Mouse (Mus musculus): ENCODE measurements around the gene Sprr2b. TPM values are rescaled to one million over a fixed set of nuclear protein-coding genes. Genes with fewer than 3 reads are reported as not detected.

Sprr2b gene
- polyA plus RNA-seq, 1 experiment = not detected

GRCm38 (mm10) chr3:92364887-92365286 lies 48.5 kb downstream of the Sprr2b start, which contains the start of gene Sprr2f:
Gene Sprr2f, plus strand, starts transcription at chr3:92365187.
- Histone ChIP-seq H3K4me3 (ENCODE audit: low read depth, low read length) (no peak within 1 kb of the TSS), H3K27ac (ENCODE audit: insufficient read depth, low read length) (no peak within 1 kb of the TSS), H3K36me3 (ENCODE audit: control insufficient read depth, insufficient read depth, low read length, poor library complexity, severe bottlenecking) (no peaks in the 10 kb centered on the region), H3K4me1 (ENCODE audit: control insufficient read depth, insufficient read depth, low read length) (no peaks in the 10 kb centered on the region), H3K9me3 (replicated peaks; ENCODE audit: control insufficient read depth, insufficient read depth, low read length, poor library complexity, severe bottlenecking) (no peaks in the 10 kb centered on the region), H3K27me3 (ENCODE audit: control insufficient read depth, insufficient read depth, low read length, poor library complexity, severe bottlenecking) (no peaks in the 10 kb centered on the region), H3K9ac (ENCODE audit: low read depth, poor library complexity, severe bottlenecking) (no peak within 1 kb of the TSS)
- no peak for TF ChIP-seq POLR2A (IDR thresholded peaks at IDR 0.05; ENCODE audit: insufficient read depth, low read length)
- TF ChIP-seq EP300 (IDR thresholded peaks at IDR 0.05; ENCODE audit: insufficient read depth, low read depth, low read length) = no peak

Other genes starting within 250 kb of the Sprr2b start
- gene Lor, start 233.5 kb upstream of the Sprr2b start, polyA plus RNA-seq (2011; ENCODE audit: insufficient read depth, insufficient read length, low read depth, missing spikeins) = 0.34 and 0.38 TPM in 2 replicates
- not detected in 2 replicates for gene Prr9, start 192.7 kb upstream of the Sprr2b start, polyA plus RNA-seq (2011; ENCODE audit: insufficient read depth, insufficient read length, low read depth, missing spikeins)
- gene Lelp1, start 173.9 kb upstream of the Sprr2b start, polyA plus RNA-seq (2011; ENCODE audit: insufficient read depth, insufficient read length, low read depth, missing spikeins) = not detected in 2 replicates
- 1.4 and 1.7 TPM in 2 replicates for gene Sprr2a1, start 100.8 kb upstream of the Sprr2b start, polyA plus RNA-seq (2011; ENCODE audit: insufficient read depth, insufficient read length, low read depth, missing spikeins)
- 133 and 151 TPM in 2 replicates for gene Sprr2a2, start 100.7 kb upstream of the Sprr2b start, polyA plus RNA-seq (2011; ENCODE audit: insufficient read depth, insufficient read length, low read depth, missing spikeins)
- gene Sprr2a3, start 31.2 kb upstream of the Sprr2b start, polyA plus RNA-seq (2011; ENCODE audit: insufficient read depth, insufficient read length, low read depth, missing spikeins) = 36.5 and 39.1 TPM in 2 replicates
- not detected in 2 replicates for gene Sprr2d, start 22.5 kb downstream of the Sprr2b start, polyA plus RNA-seq (2011; ENCODE audit: insufficient read depth, insufficient read length, low read depth, missing spikeins)
- not detected in 2 replicates for gene Sprr2e, start 35.5 kb downstream of the Sprr2b start, polyA plus RNA-seq (2011; ENCODE audit: insufficient read depth, insufficient read length, low read depth, missing spikeins)
- gene Sprr2f, start 48.6 kb downstream of the Sprr2b start, polyA plus RNA-seq (2011; ENCODE audit: insufficient read depth, insufficient read length, low read depth, missing spikeins) = not detected in 2 replicates
- gene Sprr2h, start 69.1 kb downstream of the Sprr2b start, polyA plus RNA-seq (2011; ENCODE audit: insufficient read depth, insufficient read length, low read depth, missing spikeins) = not detected in 2 replicates
- gene Sprr2i, start 91.4 kb downstream of the Sprr2b start, polyA plus RNA-seq (2011; ENCODE audit: insufficient read depth, insufficient read length, low read depth, missing spikeins) = not detected in 2 replicates
- gene Sprr2j-ps, start 101.5 kb downstream of the Sprr2b start, polyA plus RNA-seq (2011; ENCODE audit: insufficient read depth, insufficient read length, low read depth, missing spikeins) = not detected in 2 replicates
- 41.5 and 42.0 TPM in 2 replicates for gene Gm9774, start 112.8 kb downstream of the Sprr2b start, polyA plus RNA-seq (2011; ENCODE audit: insufficient read depth, insufficient read length, low read depth, missing spikeins)
- not detected in 2 replicates for gene Sprr2k, start 116.0 kb downstream of the Sprr2b start, polyA plus RNA-seq (2011; ENCODE audit: insufficient read depth, insufficient read length, low read depth, missing spikeins)
- gene Sprr1b, start 122.2 kb downstream of the Sprr2b start, polyA plus RNA-seq (2011; ENCODE audit: insufficient read depth, insufficient read length, low read depth, missing spikeins) = not detected in 2 replicates
- gene Sprr3, start 142.1 kb downstream of the Sprr2b start, polyA plus RNA-seq (2011; ENCODE audit: insufficient read depth, insufficient read length, low read depth, missing spikeins) = not detected in 2 replicates
- gene Sprr1a, start 169.3 kb downstream of the Sprr2b start, polyA plus RNA-seq (2011; ENCODE audit: insufficient read depth, insufficient read length, low read depth, missing spikeins) = 1.5 TPM in 1 of 2 replicates, not detected in the other
- not detected in 2 replicates for gene Sprr4, start 183.9 kb downstream of the Sprr2b start, polyA plus RNA-seq (2011; ENCODE audit: insufficient read depth, insufficient read length, low read depth, missing spikeins)
- not detected in 2 replicates for gene 2310046K23Rik, start 217.9 kb downstream of the Sprr2b start, polyA plus RNA-seq (2011; ENCODE audit: insufficient read depth, insufficient read length, low read depth, missing spikeins)